Mouse (Mus musculus) midbrain, embryonic 14.5 days (tissue): Measurements from ENCODE around the gene Pde10a. TPM values are rescaled to one million over a fixed set of nuclear protein-coding genes. Genes with fewer than 3 reads are reported as not detected.

Source experiments
- ATAC-seq: fragments of 200-750 bp; cut with Nextera tagmentation; 2 replicates; pipeline ENCODE4 v1.8.0; 2017; ENCODE audit warnings: moderate number of reproducible peaks, moderate library complexity; ENCODE audit not compliant: low FRiP score, low TSS enrichment
- DNase-seq: peaks from one replicate; pipeline ENCODE4 v3.0.0-alpha.2; 2015
- H3K27ac ChIP-seq: fragments of 300-500 bp; sonication (generic); replicated peaks from 2 replicates; pipeline ENCODE4 v1.5.1; 2014; ENCODE audit warnings: mild to moderate bottlenecking, low read depth, low read length, moderate library complexity
- H3K27me3 ChIP-seq: fragments of 300-500 bp; sonication (generic); 2 replicates; pipeline ENCODE4 v1.6.1; 2014; ENCODE audit warnings: low read length, control low read depth, mixed read lengths; ENCODE audit not compliant: control insufficient read depth, insufficient read depth
- H3K36me3 ChIP-seq: fragments of 300-500 bp; sonication (generic); 2 replicates; pipeline ENCODE4 v1.6.1; 2014; ENCODE audit warnings: low read length, control low read depth; ENCODE audit not compliant: control insufficient read depth, insufficient read depth
- H3K4me1 ChIP-seq: fragments of 300-500 bp; sonication (generic); 2 replicates; pipeline ENCODE4 v1.6.1; 2014; ENCODE audit warnings: mild to moderate bottlenecking, antibody characterized with exemption, low read length, control low read depth; ENCODE audit not compliant: control insufficient read depth, insufficient read depth
- H3K4me2 ChIP-seq: fragments of 300-500 bp; sonication (generic); 2 replicates; pipeline ENCODE4 v1.6.1; 2014; ENCODE audit warnings: mild to moderate bottlenecking, low read length, moderate library complexity
- H3K4me3 ChIP-seq: fragments of 300-500 bp; sonication (generic); replicated peaks from 2 replicates; pipeline ENCODE4 v1.5.1; 2014; ENCODE audit warnings: low read depth, low read length
- H3K9ac ChIP-seq: fragments of 300-500 bp; sonication (generic); replicated peaks from 2 replicates; pipeline ENCODE4 v1.6.1; 2014; ENCODE audit warnings: mild to moderate bottlenecking, low read length, moderate library complexity
- H3K9me3 ChIP-seq: fragments of 300-500 bp; sonication (generic); 2 replicates; pipeline ENCODE4 v1.6.1; 2016; ENCODE audit warnings: low read length, control low read depth, mixed read lengths; ENCODE audit not compliant: control insufficient read depth
- WGBS: fragments of 180-500 bp; shearing (Covaris S2); extraction: QIAGEN DNeasy Blood & Tissue Kit; methylation state at CpG from one replicate; pipeline ENCODE4 v1.1.7; 2014; 5-methylcytosine and 5-hydroxymethylcytosine counted together
- polyA plus RNA-seq: library from polyadenylated mRNA; unstranded; fragments of >200 nt; fragmentation: Nextera tagmentation; extraction: Ambion mirVana; gene quantifications from 2 replicates; pipeline ENCODE4 v1.2.1, GENCODE M21; 2014

Gene Pde10a
- polyA plus RNA-seq, 1 experiment from 2014 or later, result 14.1 TPM

- Histone ChIP-seq H3K4me1 (peaks cover 9% of the 10 kb centered on the region; the same call in 1 of the 2 replicates), H3K36me3 (no peaks in the 10 kb centered on the region), H3K9me3 (no peaks in the 10 kb centered on the region), H3K4me2 (0 out of 2 replicates have a peak overlapping the region, but pooled peaks have one; percentile 1), H3K9ac (no peak overlapping the region), H3K27ac (peak overlapping the region; percentile 32; the same call in 1 of the 2 replicates), H3K27me3 (no peaks in the 10 kb centered on the region), H3K4me3 (no peak overlapping the region)
- 66% methylated on average over 23 of the region's 23 CpGs for WGBS
- no peak for ATAC-seq
- DNase-seq, result peak; percentile 44
These were observed 333.7 kb downstream of the Pde10a start for GRCm38 (mm10) chr17:8858636-8859421.

GRCm38 (mm10) chr17:8859489-8859888 lies 334.3 kb downstream of the Pde10a start:
- Histone ChIP-seq H3K4me1 (peaks cover 9% of the 10 kb centered on the region; the same call in 1 of the 2 replicates), H3K4me3 (no peak overlapping the region), H3K9ac (no peak overlapping the region), H3K27me3 (no peaks in the 10 kb centered on the region), H3K4me2 (no peak overlapping the region), H3K9me3 (no peaks in the 10 kb centered on the region), H3K36me3 (no peaks in the 10 kb centered on the region), H3K27ac (no peak overlapping the region)
- no peak for ATAC-seq
- DNase-seq, result no peak
- 82% methylated on average over 4 of the region's 4 CpGs for WGBS

- H3K36me3 ChIP-seq, result no peaks in the 10 kb centered on the region
- H3K4me3 ChIP-seq, result no peak overlapping the region
- no peak overlapping the region for H3K9ac ChIP-seq
- H3K27me3 ChIP-seq, result no peaks in the 10 kb centered on the region
- no peak for DNase-seq
- no peak overlapping the region for H3K27ac ChIP-seq
- WGBS, result 83% methylated on average over 8 of the region's 8 CpGs
- H3K4me1 ChIP-seq, result 0 out of 2 replicates have a peak, but pooled peaks cover 2% of the 10 kb centered on the region
- no peaks in the 10 kb centered on the region for H3K9me3 ChIP-seq
- no peak overlapping the region for H3K4me2 ChIP-seq
- ATAC-seq, result no peak
These were observed 339.7 kb downstream of the Pde10a start for GRCm38 (mm10) chr17:8864638-8865497.

- H3K4me1 ChIP-seq, result peaks cover 6% of the 10 kb centered on the region; the same call in 1 of the 2 replicates
- no peak overlapping the region for H3K9ac ChIP-seq
- H3K4me2 ChIP-seq, result no peak overlapping the region
- H3K27me3 ChIP-seq, result no peaks in the 10 kb centered on the region
- no peak overlapping the region for H3K27ac ChIP-seq
- ATAC-seq (no peak), DNase-seq (no peak)
- no peaks in the 10 kb centered on the region for H3K36me3 ChIP-seq
- no peak overlapping the region for H3K4me3 ChIP-seq
- no peaks in the 10 kb centered on the region for H3K9me3 ChIP-seq
- WGBS, result 72% methylated on average over 25 of the region's 25 CpGs
These were observed 342.4 kb downstream of the Pde10a start for GRCm38 (mm10) chr17:8867331-8868237.

GRCm38 (mm10) chr17:8869287-8869686 lies 344.1 kb downstream of the Pde10a start:
- no peak overlapping the region for H3K27ac ChIP-seq
- H3K4me2 ChIP-seq, result no peak overlapping the region
- ATAC-seq, result no peak
- no peaks in the 10 kb centered on the region for H3K27me3 ChIP-seq
- no peaks in the 10 kb centered on the region for H3K36me3 ChIP-seq
- H3K4me3 ChIP-seq, result no peak overlapping the region
- no peaks in the 10 kb centered on the region for H3K9me3 ChIP-seq
- H3K9ac ChIP-seq, result no peak overlapping the region
- DNase-seq, result no peak
- peaks cover 6% of the 10 kb centered on the region; the same call in 1 of the 2 replicates for H3K4me1 ChIP-seq
- WGBS, result 93% methylated on average over 10 of the region's 10 CpGs

- WGBS, result 80% methylated on average over 7 of the region's 7 CpGs
These were observed 345.7 kb downstream of the Pde10a start for GRCm38 (mm10) chr17:8870848-8871247.

DNA sequence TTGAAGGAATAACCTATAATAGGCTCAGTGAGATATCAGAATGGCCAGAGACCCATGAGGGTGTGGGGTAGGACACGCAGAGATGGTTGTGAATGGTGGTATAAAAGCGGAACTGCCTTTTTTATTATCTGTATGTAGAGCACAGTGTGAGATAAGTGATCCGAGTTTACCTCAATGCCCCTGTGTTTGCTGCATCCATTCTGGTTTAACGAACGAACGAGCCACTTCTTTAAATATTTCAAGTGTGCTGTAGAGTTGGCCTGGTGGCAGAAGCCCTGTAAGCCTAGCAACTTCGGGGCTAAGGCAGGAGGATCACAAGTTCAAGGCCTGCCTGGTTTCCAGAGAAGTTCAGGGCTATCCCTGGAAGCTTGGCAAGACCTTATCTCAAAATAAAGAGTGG lies 346.2 kb downstream of the Pde10a start:
- WGBS, result 86% methylated on average over 7 of the region's 7 CpGs
- H3K4me1 ChIP-seq, result peaks cover 6% of the 10 kb centered on the region; the same call in 1 of the 2 replicates
- H3K36me3 ChIP-seq, result no peaks in the 10 kb centered on the region
- no peak for ATAC-seq
- DNase-seq, result no peak
- H3K9ac ChIP-seq, result no peak overlapping the region
- no peak overlapping the region for H3K4me2 ChIP-seq
- H3K27ac ChIP-seq, result no peak overlapping the region
- no peaks in the 10 kb centered on the region for H3K27me3 ChIP-seq
- H3K4me3 ChIP-seq, result no peak overlapping the region
- H3K9me3 ChIP-seq, result no peaks in the 10 kb centered on the region

More at GRCm38 (mm10) chr17:8870848-8871247, 345.7 kb downstream of the Pde10a start:
- Histone ChIP-seq H3K4me2 (no peak overlapping the region), H3K9me3 (no peaks in the 10 kb centered on the region), H3K27me3 (no peaks in the 10 kb centered on the region), H3K27ac (no peak overlapping the region), H3K4me3 (no peak overlapping the region), H3K4me1 (peaks cover 6% of the 10 kb centered on the region; the same call in 1 of the 2 replicates), H3K9ac (no peak overlapping the region), H3K36me3 (no peaks in the 10 kb centered on the region)
- ATAC-seq, result no peak
- no peak for DNase-seq

DNA sequence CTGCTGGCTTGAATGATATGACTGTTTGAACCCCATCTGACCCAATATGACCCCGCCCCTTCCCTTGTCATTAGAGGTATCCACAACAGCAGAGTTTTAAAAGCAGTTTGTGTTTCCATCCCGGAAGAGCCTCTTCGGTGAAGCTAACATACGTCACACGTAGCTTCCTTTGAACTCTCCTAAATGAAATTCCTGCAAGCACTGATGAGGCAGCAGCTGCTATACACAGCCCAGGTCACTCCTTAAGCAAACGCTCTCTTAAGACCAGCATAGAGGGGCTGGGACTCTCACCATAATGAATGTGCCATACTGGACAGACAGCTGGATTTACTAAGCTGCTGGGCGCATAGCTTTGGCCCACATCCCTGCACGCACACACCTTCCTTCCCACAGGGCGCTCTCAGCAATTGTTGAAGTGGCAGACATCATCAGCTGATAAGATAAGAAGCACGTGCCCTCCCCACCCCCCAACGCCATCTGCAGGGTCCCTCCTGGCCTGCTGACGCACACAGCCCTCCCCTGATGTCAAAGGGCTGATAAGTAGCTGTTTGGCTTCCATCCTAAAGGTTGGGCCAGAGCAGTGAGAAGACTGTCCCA lies 346.9 kb downstream of the Pde10a start:
- Histone ChIP-seq H3K4me3 (no peak overlapping the region), H3K9ac (no peak overlapping the region), H3K4me1 (peaks cover 6% of the 10 kb centered on the region; the same call in 1 of the 2 replicates), H3K27ac (no peak overlapping the region), H3K36me3 (no peaks in the 10 kb centered on the region), H3K4me2 (no peak overlapping the region), H3K9me3 (no peaks in the 10 kb centered on the region), H3K27me3 (no peaks in the 10 kb centered on the region)
- DNase-seq (no peak), ATAC-seq (no peak)
- 56% methylated on average over 12 of the region's 12 CpGs for WGBS
